Mouse (Mus musculus) heart, embryonic 11.5 days (tissue): ENCODE measurements around the gene Nipsnap3a. TPM values are rescaled to one million over a fixed set of nuclear protein-coding genes. Genes with fewer than 3 reads are reported as not detected.

Experiments
- ATAC-seq: fragments of 200-750 bp; cut with Nextera tagmentation; replicated peaks from 2 replicates; pipeline ENCODE4 v1.8.0; 2017; ENCODE audit warnings: moderate library complexity; ENCODE audit not compliant: insufficient number of reproducible peaks, low FRiP score, low TSS enrichment
- H3K27ac ChIP-seq: fragments of 300-500 bp; sonication (generic); 2 replicates; pipeline ENCODE4 v1.5.1; 2014; ENCODE audit warnings: mild to moderate bottlenecking, low read depth, low read length
- H3K27me3 ChIP-seq: fragments of 300-500 bp; sonication (generic); 2 replicates; pipeline ENCODE4 v1.6.1; 2014; ENCODE audit warnings: mild to moderate bottlenecking, low read length, mixed read lengths; ENCODE audit not compliant: control insufficient read depth, insufficient read depth
- H3K36me3 ChIP-seq: fragments of 300-500 bp; sonication (generic); 2 replicates; pipeline ENCODE4 v1.6.1; 2014; ENCODE audit warnings: mild to moderate bottlenecking, low read length, moderate library complexity, mixed read lengths; ENCODE audit not compliant: control insufficient read depth, insufficient read depth
- H3K4me1 ChIP-seq: fragments of 300-500 bp; sonication (generic); 2 replicates; pipeline ENCODE4 v1.6.1; 2014; ENCODE audit warnings: low read length; ENCODE audit not compliant: control insufficient read depth, insufficient read depth
- H3K4me2 ChIP-seq: fragments of 300-500 bp; sonication (generic); 2 replicates; pipeline ENCODE4 v1.6.1; 2014; ENCODE audit warnings: mild to moderate bottlenecking, moderate library complexity
- H3K4me3 ChIP-seq: fragments of 300-500 bp; sonication (generic); 2 replicates; pipeline ENCODE4 v1.5.1; 2014; ENCODE audit warnings: low read depth, low read length
- H3K9ac ChIP-seq: fragments of 300-500 bp; sonication (generic); 2 replicates; pipeline ENCODE4 v1.6.1; 2014; ENCODE audit warnings: mild to moderate bottlenecking, low read depth, low read length, moderate library complexity
- H3K9me3 ChIP-seq: fragments of 300-500 bp; sonication (generic); replicated peaks from 2 replicates; pipeline ENCODE4 v1.6.1; 2016; ENCODE audit warnings: low read length; ENCODE audit not compliant: control insufficient read depth
- WGBS: fragments of 180-500 bp; shearing (Covaris S2); extraction: QIAGEN DNeasy Blood & Tissue Kit; methylation state at CpG from one replicate; pipeline ENCODE4 v1.1.7; 2014; ENCODE audit not compliant: insufficient replicate concordance; 5-methylcytosine and 5-hydroxymethylcytosine counted together
- polyA plus RNA-seq: library from polyadenylated mRNA; unstranded; fragments of >200 nt; fragmentation: Nextera tagmentation; extraction: Ambion mirVana; gene quantifications from 2 replicates; pipeline ENCODE4 v1.2.1, GENCODE M21; 2014

Gene Nipsnap3a
- polyA plus RNA-seq, 1 experiment from 2014 or later: not detected

DNA sequence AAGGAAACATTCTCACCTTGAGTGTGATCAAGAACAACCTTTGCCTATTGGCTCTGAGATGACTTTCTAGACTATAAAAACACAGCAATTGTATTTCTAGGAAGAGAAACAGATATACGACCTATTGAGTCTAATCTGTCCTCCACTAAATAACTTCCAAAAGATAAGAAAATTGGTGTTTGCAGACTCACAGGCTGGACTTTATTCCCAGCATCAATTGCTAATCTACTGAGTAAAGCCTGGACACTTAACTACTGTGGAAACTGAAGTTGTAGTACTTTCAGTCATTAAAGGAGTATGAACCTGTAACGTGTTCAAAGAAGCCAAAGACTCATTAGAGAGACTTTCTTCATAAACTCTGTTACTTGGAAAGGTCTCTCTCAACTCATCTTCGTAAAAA, 38.7 kb downstream of the Nipsnap3a start:
- ATAC-seq: no peak
- 67% methylated on average over 3 of the region's 3 CpGs for WGBS
- Histone ChIP-seq H3K27ac (no peak overlapping the region), H3K27me3 (no peaks in the 10 kb centered on the region), H3K4me1 (no peaks in the 10 kb centered on the region), H3K36me3 (peaks cover 6% of the 10 kb centered on the region), H3K9me3 (no peaks in the 10 kb centered on the region), H3K9ac (no peak overlapping the region), H3K4me2 (no peak overlapping the region), H3K4me3 (no peak overlapping the region)

DNA sequence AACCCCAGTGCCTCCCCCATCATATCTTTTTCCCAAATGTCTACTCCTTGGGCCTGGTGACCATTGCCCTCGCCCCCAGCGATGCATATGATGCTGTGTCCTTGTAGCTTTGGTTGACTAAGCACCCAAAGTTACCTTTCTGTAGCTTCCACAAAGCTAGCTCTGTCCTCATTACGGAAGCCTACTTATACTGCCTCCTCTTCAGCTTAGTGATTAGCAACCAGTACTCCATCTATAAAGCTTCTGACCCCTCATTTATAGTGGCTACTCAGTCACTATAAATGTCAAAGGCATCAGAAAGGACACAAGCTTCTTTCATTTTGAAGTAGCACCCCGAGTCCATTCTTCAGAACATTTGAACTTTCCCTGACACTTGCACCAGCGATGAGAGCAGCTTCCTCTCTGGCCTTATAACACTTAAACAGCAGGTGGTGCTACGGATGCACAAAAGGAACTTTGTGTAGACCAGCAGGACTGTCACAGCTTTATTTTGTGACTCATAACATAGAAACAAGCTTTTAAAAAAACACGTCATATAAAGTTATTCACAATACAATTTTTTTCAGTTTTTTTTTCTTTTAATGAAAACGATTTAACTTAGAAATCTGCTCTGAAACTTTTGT, 41.4 kb downstream of the Nipsnap3a start:
- Histone ChIP-seq H3K36me3 (no peaks in the 10 kb centered on the region), H3K9me3 (no peaks in the 10 kb centered on the region), H3K4me1 (no peaks in the 10 kb centered on the region), H3K4me2 (no peak overlapping the region), H3K4me3 (no peak overlapping the region), H3K27me3 (no peaks in the 10 kb centered on the region), H3K9ac (no peak overlapping the region), H3K27ac (no peak overlapping the region)
- 63% methylated on average over 8 of the region's 8 CpGs for WGBS
- no peak for ATAC-seq

DNA sequence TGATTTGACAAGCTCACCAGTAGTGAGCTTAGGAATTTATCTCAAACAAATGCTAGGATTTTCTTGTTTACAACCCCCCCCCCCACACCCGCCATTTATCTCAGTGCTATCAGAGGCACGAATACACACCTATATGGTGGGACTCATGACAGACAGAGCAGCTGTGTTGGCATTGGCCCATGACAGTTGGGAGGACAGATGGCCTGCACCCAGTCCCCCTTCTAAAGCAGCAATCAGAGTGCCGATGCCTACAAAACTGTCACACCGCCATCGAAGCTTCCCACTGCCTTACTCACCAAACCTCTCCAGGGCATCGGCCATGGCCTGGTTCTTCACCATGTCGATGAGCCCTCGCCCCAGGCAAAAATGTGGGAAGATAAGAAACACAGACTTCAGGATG, 54.7 kb downstream of the Nipsnap3a start:
- H3K9ac ChIP-seq: no peak overlapping the region
- no peak for ATAC-seq
- 70% methylated on average over 8 of the region's 8 CpGs for WGBS
- no peaks in the 10 kb centered on the region for H3K9me3 ChIP-seq
- no peak overlapping the region for H3K27ac ChIP-seq
- no peak overlapping the region for H3K4me2 ChIP-seq
- H3K4me1 ChIP-seq: 0 out of 2 replicates have a peak, but pooled peaks cover 3% of the 10 kb centered on the region
- H3K4me3 ChIP-seq: no peak overlapping the region
- H3K36me3 ChIP-seq: no peaks in the 10 kb centered on the region
- H3K27me3 ChIP-seq: no peaks in the 10 kb centered on the region

- ATAC-seq: no peak
- 83% methylated on average over 7 of the region's 7 CpGs for WGBS
- H3K36me3 ChIP-seq: no peaks in the 10 kb centered on the region
These were observed 56.7 kb downstream of the Nipsnap3a start for GRCm38 (mm10) chr4:53045807-53046206.

DNA sequence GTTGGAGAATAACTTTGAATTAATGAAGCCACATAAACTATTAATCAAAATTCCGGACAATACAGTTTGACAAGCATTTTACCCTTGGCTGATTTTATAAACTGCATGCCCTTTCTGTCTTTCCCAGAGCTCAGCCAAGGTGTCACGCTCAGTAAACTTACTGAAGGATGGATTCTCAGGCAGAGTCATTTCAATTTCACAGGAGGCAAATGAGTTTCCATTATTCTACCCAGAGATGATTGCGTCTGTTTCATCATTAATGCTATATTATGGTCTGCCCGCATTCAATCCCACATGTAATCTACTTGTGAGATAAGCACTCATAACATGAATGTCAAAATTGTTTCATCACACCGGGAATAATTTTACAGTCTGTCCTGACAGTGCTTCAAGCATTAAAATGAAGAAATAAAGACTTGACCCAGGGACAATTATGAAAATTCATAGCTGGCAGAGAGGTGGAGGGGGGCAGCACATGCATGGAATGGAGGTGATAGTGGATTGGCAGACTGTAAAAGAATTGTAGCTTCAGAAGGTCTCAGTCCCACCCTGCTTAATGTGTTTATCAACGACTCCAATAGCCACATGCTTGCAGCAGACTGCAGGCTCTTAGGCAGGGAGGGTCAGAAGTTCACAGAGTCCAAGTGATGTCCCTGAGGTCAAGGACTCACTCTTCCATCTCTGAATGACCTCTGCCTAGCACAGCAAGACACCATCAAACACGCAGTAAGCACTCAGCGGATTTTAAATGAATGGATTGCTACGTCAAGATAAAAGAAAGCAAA, 57.4 kb downstream of the Nipsnap3a start:
- no peak for ATAC-seq
- Histone ChIP-seq H3K9ac (no peak overlapping the region), H3K27me3 (no peaks in the 10 kb centered on the region), H3K9me3 (no peaks in the 10 kb centered on the region), H3K4me3 (no peak overlapping the region), H3K27ac (no peak overlapping the region), H3K4me2 (no peak overlapping the region), H3K36me3 (no peaks in the 10 kb centered on the region), H3K4me1 (0 out of 2 replicates have a peak, but pooled peaks cover 3% of the 10 kb centered on the region)
- 63% methylated on average over 9 of the region's 9 CpGs for WGBS

More at GRCm38 (mm10) chr4:53045807-53046206, 56.7 kb downstream of the Nipsnap3a start:
- no peak overlapping the region for H3K4me3 ChIP-seq
- H3K27me3 ChIP-seq: no peaks in the 10 kb centered on the region
- no peaks in the 10 kb centered on the region for H3K9me3 ChIP-seq
- no peak overlapping the region for H3K9ac ChIP-seq
- H3K27ac ChIP-seq: no peak overlapping the region
- H3K4me2 ChIP-seq: no peak overlapping the region
- 0 out of 2 replicates have a peak, but pooled peaks cover 3% of the 10 kb centered on the region for H3K4me1 ChIP-seq

Other genes starting within 250 kb of the Nipsnap3a start
- gene Olfr275, start 174.7 kb upstream of the Nipsnap3a start, polyA plus RNA-seq: not detected in 2 replicates
- not detected in 2 replicates for gene Olfr273, start 130.0 kb upstream of the Nipsnap3a start, polyA plus RNA-seq
- gene Olfr272, start 70.1 kb upstream of the Nipsnap3a start, polyA plus RNA-seq: not detected in 2 replicates
- not detected in 2 replicates for gene Olfr270, start 24.7 kb upstream of the Nipsnap3a start, polyA plus RNA-seq
- gene Nipsnap3b, start 22.6 kb downstream of the Nipsnap3a start, polyA plus RNA-seq: 91.6 and 105 TPM in 2 replicates
- 2.5 and 2.8 TPM in 2 replicates for gene Abca1, start 170.6 kb downstream of the Nipsnap3a start, polyA plus RNA-seq